Mouse (Mus musculus) large intestine, adult 2 months (tissue): ENCODE results near the gene Wrap73. TPM values are rescaled to one million over a fixed set of nuclear protein-coding genes. Genes with fewer than 3 reads are reported as not detected.

Experiments
- polyA plus RNA-seq: library from polyadenylated mRNA; depleted of rRNA; stranded (reverse); fragments of >200 nt; gene quantifications from 2 replicates; pipeline ENCODE4 v1.2.3, GENCODE M21; 2012; rRNA removed

The Wrap73 gene
- polyA plus RNA-seq, 1 experiment, result 21.7 TPM

Other genes starting within 250 kb of the Wrap73 start
- gene A430005L14Rik, start 185.1 kb upstream of the Wrap73 start, polyA plus RNA-seq, result 36.8 and 37.4 TPM in 2 replicates
- gene Dffb, start 167.2 kb upstream of the Wrap73 start, polyA plus RNA-seq, result 14.6 and 30.0 TPM in 2 replicates
- gene Cep104, start 167.2 kb upstream of the Wrap73 start, polyA plus RNA-seq, result 7.7 and 10.0 TPM in 2 replicates
- gene Lrrc47, start 130.6 kb upstream of the Wrap73 start, polyA plus RNA-seq, result 35.8 and 40.4 TPM in 2 replicates
- 13.5 and 15.6 TPM in 2 replicates for gene Smim1, start 116.1 kb upstream of the Wrap73 start, polyA plus RNA-seq
- gene Ccdc27, start 99.7 kb upstream of the Wrap73 start, polyA plus RNA-seq, result not detected in 2 replicates
- 0.07 and 0.10 TPM in 2 replicates for gene Trp73, start 2.2 kb upstream of the Wrap73 start, polyA plus RNA-seq
- gene Tprgl, start 18.3 kb downstream of the Wrap73 start, polyA plus RNA-seq, result 87.7 and 92.5 TPM in 2 replicates
- gene Megf6, start 28.4 kb downstream of the Wrap73 start, polyA plus RNA-seq, result 2.2 and 2.9 TPM in 2 replicates
- 96.6 and 129 TPM in 2 replicates for gene Arhgef16, start 159.3 kb downstream of the Wrap73 start, polyA plus RNA-seq
- not detected in 2 replicates for gene B230104I21Rik, start 193.8 kb downstream of the Wrap73 start, polyA plus RNA-seq